17 mouse cellular contexts compared by ENCODE assay signal in the genomic region with DNA sequence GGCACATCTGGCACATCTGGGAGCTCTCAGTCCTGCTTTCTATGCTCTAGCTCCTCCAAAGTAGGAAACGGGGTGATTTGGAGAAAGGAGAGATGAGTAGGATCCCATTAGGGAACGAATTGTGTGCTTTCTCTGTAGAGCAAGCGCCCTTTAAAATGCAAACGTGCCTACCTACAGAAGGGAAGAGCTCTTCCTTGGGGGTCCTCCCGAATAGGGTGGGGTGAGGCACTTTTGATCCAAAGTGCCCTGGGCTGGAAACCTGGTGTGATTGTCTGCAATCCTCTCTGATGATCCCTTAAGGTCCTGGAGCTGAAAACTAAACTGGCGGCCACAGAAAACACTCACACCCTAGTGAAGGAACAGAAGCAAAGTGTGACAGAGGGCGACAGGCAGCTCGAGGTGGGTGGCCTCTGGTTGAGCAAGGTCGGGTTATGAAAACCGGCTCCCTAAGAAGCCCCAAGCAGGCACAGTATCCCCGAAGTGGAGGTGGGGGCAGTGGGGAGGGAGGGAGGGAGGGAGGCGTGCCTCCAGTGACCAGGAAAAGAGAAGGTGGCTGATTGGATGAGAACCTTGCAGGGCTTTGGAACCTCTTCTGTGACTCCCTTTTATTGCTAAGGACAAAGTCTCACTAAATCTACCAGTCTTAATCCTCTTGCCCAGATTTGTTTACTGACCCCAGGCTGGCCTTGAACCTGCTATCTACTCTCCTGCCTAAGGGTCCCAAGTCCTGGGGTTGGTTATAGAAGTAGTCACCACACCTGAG.
DNase-seq lines count a peak whose midpoint lies in the region; ATAC-seq and TF ChIP-seq lines count a peak whose summit lies in the region.
"Had no signal": no experiment of that assay in that cellular context is flagged by ENCODE, and none has a peak within 500 bp of the region (broad histone marks: within the 10 kb centered on the region; RNA-seq: fewer than 3 reads in every experiment).

No protein-coding gene starts in this region.

- intact Hi-C loops in heart, postnatal 14 days (cut with DNase I), result no loop called here

- H3K27me3 ChIP-seq in E14TG2a.4 (ENCODE audit: insufficient read depth, low read length) (no peaks in the 10 kb centered on the region), ES-Bruce4 (ENCODE audit: control insufficient read depth, insufficient read depth, low read length, poor library complexity, severe bottlenecking) (no peaks in the 10 kb centered on the region)
- no peaks in the 10 kb centered on the region for H3K27me3 ChIP-seq in intestine, embryonic 14.5 days (replicated peaks; ENCODE audit: control insufficient read depth, insufficient read depth, low read length)
- H3K27me3 ChIP-seq: embryonic facial prominence, embryonic 12.5 days; forebrain, embryonic 15.5 days; limb, embryonic 13.5 days; stomach, embryonic 15.5 days had no signal

- ATAC-seq in intestine, embryonic 14.5 days (replicated peaks; ENCODE audit: low FRiP score, low TSS enrichment, low read depth), result peak; percentile 75
- peak; percentile 14; the same call in 1 of the 2 replicates for ATAC-seq in megakaryocyte progenitor cell, adult 5-6 weeks (replicated peaks; ENCODE audit: poor library complexity)
- ATAC-seq: forebrain, embryonic 15.5 days; midbrain, embryonic 16.5 days had no signal

- DNase-seq in intestine, embryonic 14.5 days (ENCODE audit: low spot score), result no peak
- DNase-seq in cerebellum, adult 11 months, result no peak
- no peak for DNase-seq in heart, postnatal 14 days
- no peak for DNase-seq in spleen, postnatal 14 days (ENCODE audit: low spot score in 2 of 2)
- DNase-seq: cerebellum, adult 11-12 months; layer of hippocampus, adult 9-11 months; retina, postnatal 1 day had no signal

- H3K9me3 ChIP-seq in E14TG2a.4 (ENCODE audit: low read length), result no peaks in the 10 kb centered on the region
- H3K9me3 ChIP-seq in ES-Bruce4 (replicated peaks; ENCODE audit: control insufficient read depth, insufficient read depth, low read length, poor library complexity, severe bottlenecking), result no peaks in the 10 kb centered on the region
- H3K9me3 ChIP-seq in intestine, embryonic 14.5 days (ENCODE audit: control insufficient read depth, low read length), result no peaks in the 10 kb centered on the region
- H3K9me3 ChIP-seq: embryonic facial prominence, embryonic 12.5 days; forebrain, embryonic 15.5 days; limb, embryonic 13.5 days; stomach, embryonic 15.5 days had no signal

- peaks cover 53% of the 10 kb centered on the region for H3K4me1 ChIP-seq in E14TG2a.4 (replicated peaks; ENCODE audit: low read depth, low read length)
- H3K4me1 ChIP-seq in ES-Bruce4 (ENCODE audit: control insufficient read depth, insufficient read depth, low read length), result peaks cover 2% of the 10 kb centered on the region
- H3K4me1 ChIP-seq in intestine, embryonic 14.5 days (replicated peaks; ENCODE audit: control insufficient read depth, insufficient read depth, low read length), result no peaks in the 10 kb centered on the region
- H3K4me1 ChIP-seq: embryonic facial prominence, embryonic 12.5 days; forebrain, embryonic 15.5 days; limb, embryonic 13.5 days; stomach, embryonic 15.5 days had no signal

- TF ChIP-seq CTCF in E14TG2a.4 (conservative IDR thresholded peaks at IDR 0.05; ENCODE audit: low read length), result no peak
- TF ChIP-seq CTCF in ES-Bruce4 (IDR thresholded peaks at IDR 0.05; ENCODE audit: low read depth, low read length), result no peak

- no peak for TF ChIP-seq POLR2A in ES-Bruce4 (IDR thresholded peaks at IDR 0.05; ENCODE audit: insufficient read depth, low read length)

- H3K9ac ChIP-seq in ES-Bruce4 (ENCODE audit: low read depth, poor library complexity, severe bottlenecking), result no peak overlapping the region
- no peak overlapping the region for H3K9ac ChIP-seq in intestine, embryonic 14.5 days (ENCODE audit: low read length)
- H3K9ac ChIP-seq: embryonic facial prominence, embryonic 12.5 days; forebrain, embryonic 15.5 days; limb, embryonic 13.5 days; liver, embryonic 14.5 days; stomach, embryonic 15.5 days had no signal

- H3K4me2 ChIP-seq in intestine, embryonic 14.5 days (ENCODE audit: low read length), result no peak overlapping the region
- H3K4me2 ChIP-seq: embryonic facial prominence, embryonic 12.5 days; forebrain, embryonic 15.5 days; limb, embryonic 13.5 days; stomach, embryonic 15.5 days had no signal

- peak overlapping the region; percentile 64 for H3K27ac ChIP-seq in ES-Bruce4 (ENCODE audit: insufficient read depth, low read length)
- no peak overlapping the region for H3K27ac ChIP-seq in intestine, embryonic 14.5 days (ENCODE audit: low read depth)
- H3K27ac ChIP-seq: embryonic facial prominence, embryonic 12.5 days; forebrain, embryonic 15.5 days; kidney, postnatal 0 days; limb, embryonic 13.5 days; liver, embryonic 14.5 days; stomach, embryonic 15.5 days had no signal

- peak overlapping the region; percentile 63 for H3K4me3 ChIP-seq in E14TG2a.4 (replicated peaks; ENCODE audit: low read length)
- H3K4me3 ChIP-seq in ES-Bruce4 (ENCODE audit: low read depth, low read length), result no peak overlapping the region
- no peak overlapping the region for H3K4me3 ChIP-seq in intestine, embryonic 14.5 days (ENCODE audit: low read depth, low read length)
- H3K4me3 ChIP-seq: embryonic facial prominence, embryonic 12.5 days; forebrain, embryonic 15.5 days; limb, embryonic 13.5 days; stomach, embryonic 15.5 days had no signal

- TF ChIP-seq EP300 in ES-Bruce4 (IDR thresholded peaks at IDR 0.05; ENCODE audit: insufficient read depth, low read depth, low read length), result peak; percentile 49; the same call in 1 of the 2 replicates

- 20% methylated on average over 12 of the region's 12 CpGs for WGBS in intestine, embryonic 14.5 days

- H3K36me3 ChIP-seq in E14TG2a.4 (ENCODE audit: insufficient read depth, low read length), result no peaks in the 10 kb centered on the region
- H3K36me3 ChIP-seq in ES-Bruce4 (ENCODE audit: control insufficient read depth, insufficient read depth, low read length, poor library complexity, severe bottlenecking), result no peaks in the 10 kb centered on the region
- H3K36me3 ChIP-seq in intestine, embryonic 14.5 days (ENCODE audit: control insufficient read depth, insufficient read depth, low read length), result no peaks in the 10 kb centered on the region
- H3K36me3 ChIP-seq: embryonic facial prominence, embryonic 12.5 days; forebrain, embryonic 15.5 days; limb, embryonic 13.5 days; stomach, embryonic 15.5 days had no signal
